Comparison of ENCODE assay signal across 8 mouse cellular contexts in the genomic region with DNA sequence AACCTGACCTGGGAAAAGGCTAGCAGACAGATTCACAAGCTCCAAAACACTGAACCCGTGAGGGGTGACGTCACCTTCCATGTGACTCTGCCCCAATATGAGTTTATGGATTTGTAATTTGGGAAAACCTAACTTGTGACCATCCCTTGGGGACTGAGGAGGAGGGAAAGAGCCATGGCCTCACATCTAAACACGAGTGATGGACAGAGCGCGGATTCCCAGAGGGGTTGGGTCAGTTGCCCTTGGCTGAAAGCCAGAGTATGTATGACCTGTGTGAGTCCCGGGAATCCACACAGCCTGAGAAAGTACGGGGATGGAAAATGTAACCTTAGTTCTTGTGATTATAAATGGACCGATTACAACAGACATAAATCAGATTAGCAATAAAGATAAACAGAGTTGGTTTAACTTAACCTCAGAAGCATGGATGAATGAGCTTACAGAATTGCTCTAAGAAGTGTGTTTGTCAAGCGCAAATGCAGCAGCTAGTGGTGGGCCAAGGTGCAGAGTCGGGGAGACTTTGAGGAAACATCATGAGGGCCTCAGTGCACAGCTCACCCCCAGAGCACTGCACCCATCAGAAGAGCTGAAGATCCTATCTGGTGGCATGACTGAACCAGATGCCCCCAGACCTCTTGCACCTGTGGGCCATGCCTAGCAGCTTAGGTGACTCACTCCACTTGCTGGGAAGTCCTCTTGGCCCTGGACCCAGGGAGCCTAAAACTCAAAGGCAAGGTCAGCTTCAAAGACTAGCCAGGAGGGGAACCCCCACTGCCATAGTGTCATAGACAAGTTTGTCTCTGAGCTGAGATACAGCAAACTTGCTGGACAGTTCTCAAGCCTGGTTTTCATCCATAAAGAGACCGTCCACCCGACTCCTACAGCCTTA. TPM values are rescaled to one million over a fixed set of nuclear protein-coding genes. Genes with fewer than 3 reads are reported as not detected.
DNase-seq lines count a peak whose midpoint lies in the region.

No protein-coding gene starts in this region.

- DNase-seq in embryo, embryonic 11.5 days (ENCODE audit: low read depth, low spot score): peak; percentile 22
- DNase-seq in embryo, embryonic 9.5 days (ENCODE audit: extremely low spot score): no peak
- DNase-seq in urinary bladder, adult 18-20 months (ENCODE audit: low spot score in 2 of 2): peak; percentile 7 to 28
- no peak for DNase-seq in urinary bladder, postnatal 4 days (ENCODE audit: low spot score in 2 of 2)
- DNase-seq in heart, postnatal 4 days: peak; percentile 32
- peak; percentile 66 for DNase-seq in skeletal muscle tissue, adult 2 months (ENCODE audit: low read depth, low spot score)
- no peak for DNase-seq in frontal cortex, postnatal 14 days (ENCODE audit: low spot score in 2 of 2)
- DNase-seq in spleen, postnatal 4 days (ENCODE audit: low spot score in 2 of 2): no peak

RNA-seq across cellular contexts. Expression of gene Cog7, which starts 45.4 kb away (rescaled TPM):
- total RNA-seq in heart, postnatal 4 days (2021): 10 to 100 TPM; 15.9 to 16.0 TPM

Comparison
In these comparisons a context has a peak if more than half of its experiments do, and no peak if none do; other contexts are left out.
1. DNase-seq: peak in embryo, embryonic 11.5 days (single experiment), urinary bladder, adult 18-20 months (2 of 2), heart, postnatal 4 days (single experiment) and skeletal muscle tissue, adult 2 months (single experiment); none in embryo, embryonic 9.5 days (single experiment), urinary bladder, postnatal 4 days (0 of 2), frontal cortex, postnatal 14 days (0 of 2) and spleen, postnatal 4 days (0 of 2).